Mouse (Mus musculus) lung, postnatal 25 days (tissue): ENCODE measurements at regions not wholly inside any gene's neighbourhood (a gene's known extent, or its start where the extent isn't known, plus 50 kb on each side); places are given as distances from the start of the nearest gene placed in this dataset.
A peak's percentile ranks its signal among the peaks of the same experiment; 100 is the strongest.
"Not testable (repeated sequence)": the region's sequence is repeated elsewhere in the genome, so short reads cannot be mapped to it uniquely, and the experiment has no call there.

Experiments used
- DNase-seq: peaks from one replicate; pipeline ENCODE4 v3.0.0; 2022; ENCODE audit warnings: low spot score

DNA sequence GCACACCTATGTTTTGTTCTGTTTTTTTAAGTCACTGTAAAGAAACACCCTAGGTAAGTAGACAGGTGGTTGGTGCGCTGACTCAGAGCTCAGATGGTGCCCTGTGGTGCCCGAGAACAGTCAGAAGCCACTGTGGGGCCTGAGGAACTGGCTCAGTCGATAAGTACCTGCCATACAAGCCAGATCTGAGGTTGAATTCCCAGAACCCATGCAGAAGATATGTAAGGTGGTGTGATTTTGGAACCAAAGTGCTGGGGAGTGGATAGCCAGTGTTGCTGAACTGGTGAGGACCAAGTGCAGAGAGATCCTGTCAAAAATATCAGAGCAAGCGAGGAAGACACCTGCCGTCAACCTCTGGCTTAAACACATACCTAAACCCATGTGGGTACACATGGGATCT is 65.4 kb downstream of the Chst1 start:
- DNase-seq = no peak

DNA sequence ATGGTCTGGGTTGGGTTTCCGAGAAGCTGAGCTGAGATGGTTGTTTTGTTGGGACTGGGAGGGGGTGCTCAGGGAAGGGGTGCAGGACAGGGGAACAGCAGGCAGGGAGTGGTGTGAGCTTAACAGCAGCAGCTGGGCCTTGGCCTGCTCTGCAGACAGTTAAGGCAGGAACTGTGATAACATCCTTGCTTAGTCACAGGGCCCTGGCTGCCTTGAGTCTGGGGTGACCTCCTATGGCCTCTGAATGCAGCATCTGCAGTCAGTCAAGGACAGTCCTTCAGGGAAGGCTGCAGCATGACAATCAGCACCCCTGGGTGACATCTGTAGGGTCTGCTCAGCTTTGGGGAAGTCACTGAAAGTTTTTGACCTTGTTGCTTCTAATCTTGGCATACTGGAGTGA is 67.7 kb downstream of the Chst1 start:
- peak; percentile 24 for DNase-seq

DNA sequence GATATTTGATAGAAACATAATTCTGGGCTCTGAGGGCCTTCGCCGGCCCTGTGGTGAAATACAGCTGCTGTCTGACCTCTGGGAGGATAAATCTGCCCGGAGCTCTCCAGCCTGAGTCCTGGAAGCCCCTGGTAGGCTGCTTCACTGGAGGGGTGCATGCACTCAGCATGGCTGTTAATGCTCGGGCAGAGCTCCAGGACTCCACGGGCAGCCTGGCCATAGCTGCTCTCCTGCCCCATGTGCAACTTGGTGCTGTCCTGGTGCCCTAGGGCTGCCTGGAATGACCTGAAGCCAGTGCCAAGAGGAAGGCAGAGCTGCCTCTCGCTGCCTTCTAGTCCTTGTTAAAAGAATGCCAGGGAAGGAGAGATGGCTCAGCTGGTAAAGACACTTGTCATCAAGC is 68.2 kb downstream of the Chst1 start:
- no peak for DNase-seq

DNA sequence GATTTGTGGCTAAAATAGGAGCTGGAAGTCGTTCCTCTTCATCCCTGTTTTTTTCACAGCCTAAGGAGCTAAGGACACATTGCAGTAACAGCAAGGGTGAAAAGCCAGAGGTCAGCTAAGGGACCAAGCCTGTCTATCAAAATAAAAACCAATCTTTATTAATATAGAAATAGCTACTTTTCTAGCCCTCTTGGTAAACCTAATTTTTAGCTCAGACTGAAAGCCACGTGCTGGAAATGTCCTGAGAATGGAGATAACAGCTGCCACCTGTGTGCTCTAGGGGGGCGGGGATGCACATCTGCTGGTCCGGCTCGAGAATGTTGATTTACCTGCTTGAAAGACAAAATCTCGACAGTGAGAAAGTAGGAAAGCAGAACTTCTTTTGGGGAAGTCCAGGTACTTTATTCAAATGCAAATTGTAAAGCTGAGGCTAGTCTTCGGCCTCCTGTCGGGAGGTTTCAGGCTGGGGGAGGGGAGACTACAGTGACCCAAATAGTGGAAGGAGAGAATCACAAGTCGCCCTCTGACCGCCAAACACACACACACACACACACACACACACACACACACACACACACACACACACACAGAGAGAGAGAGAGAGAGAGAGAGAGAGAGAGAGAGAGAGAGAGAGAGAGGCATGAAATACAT is 70.0 kb downstream of the Chst1 start:
- DNase-seq = not testable (repeated sequence)

DNA sequence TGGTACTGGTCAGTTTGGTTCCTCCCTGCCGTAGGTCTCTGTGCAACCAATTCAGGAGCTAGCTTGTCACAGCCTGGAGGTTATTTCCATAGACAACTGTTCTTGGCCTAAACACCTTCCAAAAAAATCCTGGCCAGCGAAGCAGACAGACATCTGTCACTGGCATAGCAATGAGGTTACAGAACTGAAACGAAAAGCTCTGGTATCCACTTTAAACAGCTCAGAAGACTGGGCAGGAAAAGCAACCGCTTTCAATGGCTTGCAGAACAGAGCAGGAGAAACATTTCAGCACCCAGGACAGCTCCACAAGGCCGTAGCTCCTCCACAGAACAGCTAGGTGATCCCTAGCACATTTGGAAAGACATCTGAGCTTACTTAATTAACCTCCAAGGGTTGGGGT is 72.1 kb downstream of the Chst1 start:
- DNase-seq = peak; percentile 23

DNA sequence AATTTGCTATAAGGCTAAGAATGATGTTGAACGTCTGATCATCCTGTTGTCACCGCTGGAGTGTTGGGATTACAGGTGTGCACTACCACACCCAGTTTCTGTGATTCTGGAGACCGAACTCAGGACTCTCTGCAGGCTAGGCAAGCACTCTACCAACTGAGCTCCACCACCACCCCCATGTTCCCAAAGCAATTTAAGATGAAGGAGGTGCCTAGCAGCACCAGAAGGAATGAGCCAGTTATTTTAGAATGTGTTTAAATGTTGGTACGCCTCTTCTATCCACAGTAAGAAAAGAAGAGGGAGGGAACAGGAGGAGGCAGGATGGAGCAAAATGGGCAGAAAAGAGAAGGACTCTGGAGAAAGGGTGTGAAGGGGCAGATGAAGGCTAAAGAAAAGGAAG is 72.6 kb downstream of the Chst1 start:
- DNase-seq = no peak

DNA sequence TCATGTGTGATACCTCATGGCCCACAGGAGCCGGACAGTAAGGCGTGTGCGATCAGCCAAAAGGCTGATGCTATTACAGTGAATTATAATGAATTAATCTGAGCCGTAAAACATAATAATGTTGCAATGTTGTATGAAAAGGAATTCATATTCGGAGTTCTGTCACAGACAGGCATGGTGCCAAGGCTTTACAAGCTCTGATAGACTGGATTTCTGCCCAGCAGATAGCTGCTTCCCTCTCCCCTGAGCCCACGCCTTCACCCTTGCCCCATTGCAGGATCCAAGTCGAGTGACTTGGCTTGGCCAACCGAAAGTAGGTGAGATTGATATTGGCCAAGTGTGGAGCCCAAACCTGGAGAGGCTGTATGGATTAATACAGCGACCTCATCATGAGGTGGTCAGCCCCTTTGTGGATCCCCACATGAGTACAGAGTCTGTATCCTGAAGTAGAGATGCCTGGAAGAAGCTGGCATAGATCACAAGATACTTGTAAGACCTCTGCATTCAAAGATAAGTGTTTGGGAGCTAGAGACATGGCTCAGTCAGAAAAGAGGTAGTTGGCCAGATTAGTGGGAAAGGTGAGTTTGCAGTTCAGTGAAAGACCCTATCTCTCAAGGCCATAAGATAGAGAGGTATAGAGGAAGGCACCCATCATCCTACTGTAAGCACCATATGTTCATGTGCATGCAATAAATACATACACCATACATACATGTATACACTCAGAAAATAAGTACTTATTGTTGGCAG is 73.7 kb downstream of the Chst1 start:
- no peak for DNase-seq

DNA sequence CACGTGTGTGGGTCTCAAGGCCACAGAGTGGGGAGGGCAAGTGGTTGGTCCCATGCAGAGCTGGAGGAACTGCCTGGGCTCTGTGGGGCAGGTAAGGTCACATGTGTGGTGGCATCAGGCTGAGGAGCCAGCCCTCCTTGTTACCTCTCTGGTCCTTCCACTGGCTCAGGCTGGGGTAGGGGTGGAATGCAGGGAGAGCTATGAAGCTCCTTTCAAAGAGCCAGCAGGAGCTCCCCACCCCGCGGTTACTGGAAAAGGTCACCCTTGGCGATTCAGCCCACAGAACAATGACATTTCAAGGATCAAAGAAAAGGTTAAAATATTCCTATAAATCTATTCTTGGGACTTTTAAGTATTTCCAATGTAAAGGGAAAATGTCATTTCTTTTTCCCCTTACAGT is 74.4 kb downstream of the Chst1 start:
- DNase-seq = no peak

DNA sequence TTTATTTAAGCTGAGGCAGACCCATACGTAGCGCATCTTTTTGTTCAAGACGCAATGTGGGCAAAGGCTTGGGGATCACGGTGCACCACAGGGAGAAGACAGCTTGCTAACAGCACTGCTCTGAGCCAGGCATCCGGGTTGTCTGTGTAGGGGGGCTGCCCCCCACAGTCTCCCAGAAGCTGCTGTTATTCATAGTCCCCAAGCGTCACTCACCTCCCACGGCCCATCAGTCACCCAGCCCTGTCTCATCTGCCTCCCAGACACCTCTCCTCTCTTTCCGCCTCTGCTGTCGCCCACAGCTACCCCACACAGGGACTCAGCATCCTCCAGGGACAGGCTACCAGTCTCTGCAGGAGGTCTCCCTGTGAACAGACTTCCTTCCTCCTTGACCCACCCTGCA is 75.7 kb downstream of the Chst1 start:
- DNase-seq = no peak

DNA sequence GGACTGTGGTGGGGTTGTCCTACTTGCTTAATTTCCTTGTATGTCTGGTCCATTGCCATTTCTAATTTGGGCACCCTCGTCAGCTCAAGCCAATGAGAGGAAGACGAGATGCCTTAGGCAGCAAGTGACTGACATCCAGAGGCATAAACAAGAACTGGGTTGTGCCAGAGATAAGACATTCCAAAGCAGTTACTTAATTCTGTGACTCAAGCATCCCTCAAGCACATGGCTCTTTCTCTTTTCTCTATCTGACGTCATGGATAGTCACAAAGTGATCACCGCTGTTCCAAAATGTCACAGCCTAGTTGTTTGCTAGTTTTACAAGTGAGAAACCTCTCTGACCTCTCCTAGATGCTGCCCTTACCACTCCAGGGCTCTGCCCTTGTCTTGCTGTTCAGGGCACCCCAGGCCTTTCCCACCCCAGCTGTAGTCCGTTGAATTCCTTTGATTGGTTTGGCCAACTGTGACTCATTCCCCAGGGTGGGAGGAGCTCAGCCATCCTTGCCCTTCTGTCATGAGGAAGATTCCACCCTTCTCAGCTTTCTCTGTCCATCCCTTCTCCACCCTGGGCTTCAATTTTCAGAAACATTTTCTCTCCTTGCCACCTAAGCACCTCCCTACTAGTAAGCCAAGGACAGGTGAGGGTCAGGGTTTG is 78.9 kb downstream of the Chst1 start:
- DNase-seq = peak; percentile 29

DNA sequence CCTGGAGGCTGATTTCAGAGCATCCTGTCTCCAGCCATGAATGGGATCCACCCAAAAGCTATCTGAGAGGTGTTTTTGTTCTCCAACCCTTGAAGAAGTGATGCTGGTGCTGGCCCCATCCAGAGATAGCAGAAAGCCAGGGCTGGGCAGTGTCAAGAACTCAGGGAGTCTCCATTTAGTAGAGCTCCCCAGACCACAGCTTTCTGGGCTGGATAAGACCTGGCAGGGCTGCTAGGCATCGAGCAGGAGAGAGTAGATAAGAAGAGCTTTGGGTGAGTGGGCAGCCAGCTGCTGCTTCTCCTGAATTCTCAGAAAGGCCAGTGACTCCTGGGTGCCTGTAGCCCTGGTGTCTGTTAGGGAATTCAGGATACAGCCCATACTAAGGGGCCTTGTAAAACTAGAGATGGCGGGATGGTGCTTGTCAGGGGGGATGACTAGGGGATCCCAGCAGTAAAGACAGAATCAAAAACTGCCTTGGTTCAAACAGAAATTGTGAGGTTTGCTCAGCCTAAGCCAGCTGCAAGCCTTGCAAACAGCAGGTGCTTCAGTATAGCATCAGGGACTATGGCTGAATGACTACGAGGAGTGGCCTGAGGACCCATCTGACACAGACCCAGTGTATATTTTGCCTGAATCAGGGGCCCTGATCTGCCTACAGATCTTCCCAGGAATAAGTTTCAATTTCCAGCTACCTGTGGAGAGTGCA is 79.6 kb downstream of the Chst1 start:
- no peak for DNase-seq

DNA sequence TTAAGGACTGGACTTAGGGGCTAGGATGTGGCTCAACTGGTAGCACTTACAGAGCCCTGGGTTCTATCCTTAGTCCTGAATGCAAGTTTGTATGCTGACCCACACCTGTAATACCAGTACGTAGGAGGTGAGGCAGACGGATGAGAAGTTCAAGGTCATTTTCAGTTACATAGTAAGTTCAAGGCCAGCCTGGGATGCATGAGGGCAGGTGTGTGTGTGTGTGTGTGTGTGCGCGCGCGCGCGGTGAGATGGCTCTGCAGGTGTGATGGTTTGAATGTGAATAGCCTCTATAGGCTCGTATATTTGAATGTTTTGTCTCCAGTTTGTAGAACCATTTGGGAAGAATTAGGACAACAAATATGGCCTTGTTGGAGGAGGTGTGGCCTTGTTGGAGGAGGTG is 82.7 kb downstream of the Chst1 start:
- no peak for DNase-seq

DNA sequence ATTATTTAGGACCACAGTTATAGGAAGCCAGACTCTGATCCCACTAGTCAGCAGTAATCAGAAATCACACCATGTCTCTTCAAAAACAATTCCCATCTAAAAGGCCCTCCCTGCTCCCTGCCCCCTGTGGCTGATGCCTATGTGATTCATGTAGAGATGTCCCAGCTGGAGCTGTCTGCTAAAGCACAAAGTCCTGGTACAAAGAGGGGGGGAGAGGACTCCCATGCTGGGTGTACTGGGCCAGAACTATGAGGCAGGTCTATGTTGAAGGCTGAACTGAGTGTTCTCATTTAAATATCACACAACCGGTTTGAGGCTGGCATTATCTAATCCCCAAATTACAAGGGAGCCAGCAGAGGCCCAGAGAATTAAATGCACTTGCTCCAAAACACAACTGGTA is 88.2 kb downstream of the Chst1 start:
- no peak for DNase-seq

DNA sequence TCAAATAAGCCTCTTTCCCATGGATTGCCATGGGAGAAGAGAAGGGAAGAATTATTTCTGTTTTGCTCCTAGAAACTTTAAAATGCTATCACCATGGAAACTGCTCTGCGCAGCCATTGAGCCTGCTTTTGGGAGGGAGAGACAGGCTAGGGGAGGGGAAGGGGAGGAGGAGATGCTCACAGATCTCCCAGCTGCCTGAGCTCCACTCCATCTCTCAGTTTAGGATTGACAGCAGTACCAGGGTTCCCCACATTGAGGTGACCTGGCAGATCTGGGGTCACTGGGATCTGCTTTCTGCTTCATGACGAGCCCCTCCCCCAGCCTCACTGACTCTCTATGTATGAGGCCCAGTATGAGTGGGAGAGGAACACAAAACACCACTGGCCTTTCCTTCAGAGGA is 89.7 kb downstream of the Chst1 start:
- DNase-seq = no peak

DNA sequence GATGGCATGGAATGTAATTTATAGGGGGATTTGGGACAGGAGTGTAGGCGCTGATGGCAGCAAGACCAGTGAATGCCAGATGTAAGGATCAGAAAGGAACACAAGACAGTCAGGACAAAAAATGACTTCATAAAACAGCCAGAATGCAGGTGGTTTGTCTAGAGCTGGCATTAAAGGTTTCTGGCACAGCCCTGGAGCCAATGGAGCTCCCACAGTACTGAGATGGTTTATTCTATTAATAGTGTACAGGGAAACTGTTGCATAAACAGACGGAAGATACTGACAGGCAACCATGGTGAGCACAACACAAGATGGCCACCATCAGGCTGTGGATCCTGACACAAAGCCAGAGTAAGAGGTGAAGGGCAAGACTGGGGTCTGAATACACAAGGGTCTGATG is 90.8 kb downstream of the Chst1 start:
- DNase-seq = no peak

DNA sequence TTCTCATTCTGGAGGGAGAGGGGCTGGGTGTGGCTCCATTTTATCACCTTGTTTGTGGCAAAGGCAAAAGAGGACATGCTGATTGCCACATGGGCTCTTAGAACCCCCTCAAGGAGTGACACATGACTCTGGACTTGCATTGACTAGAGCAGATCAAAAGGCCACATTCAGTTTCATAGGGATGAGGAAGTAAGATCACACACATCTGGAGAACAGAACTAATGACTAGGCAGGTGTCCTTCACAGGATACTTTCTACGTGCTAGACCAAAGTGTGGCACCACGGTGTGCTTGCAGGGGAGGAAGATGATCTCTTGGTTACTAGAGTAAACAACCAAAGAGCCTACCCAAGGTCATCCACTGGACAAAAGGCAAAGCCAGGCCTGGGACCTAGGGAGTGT is 91.9 kb downstream of the Chst1 start:
- DNase-seq = no peak

DNA sequence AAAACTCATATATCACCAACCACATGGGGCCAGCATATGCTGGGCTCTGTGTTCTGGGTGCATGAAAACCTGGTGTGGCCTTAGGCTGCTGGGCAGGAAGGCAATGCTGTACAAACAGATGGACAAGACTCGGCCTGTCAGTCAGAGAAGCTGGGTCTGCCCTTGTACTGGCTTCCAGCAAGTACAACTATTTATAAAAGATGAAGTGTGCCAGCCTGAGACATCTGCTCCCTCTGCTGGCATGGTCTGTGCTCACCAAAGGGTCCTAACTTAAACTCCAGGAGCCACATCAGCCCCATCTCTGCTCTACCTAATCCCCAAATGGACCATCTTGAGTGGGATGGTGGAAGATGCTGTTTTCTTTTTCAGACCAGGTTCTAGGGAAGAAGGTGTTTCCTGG is 93.1 kb downstream of the Chst1 start:
- DNase-seq = no peak

DNA sequence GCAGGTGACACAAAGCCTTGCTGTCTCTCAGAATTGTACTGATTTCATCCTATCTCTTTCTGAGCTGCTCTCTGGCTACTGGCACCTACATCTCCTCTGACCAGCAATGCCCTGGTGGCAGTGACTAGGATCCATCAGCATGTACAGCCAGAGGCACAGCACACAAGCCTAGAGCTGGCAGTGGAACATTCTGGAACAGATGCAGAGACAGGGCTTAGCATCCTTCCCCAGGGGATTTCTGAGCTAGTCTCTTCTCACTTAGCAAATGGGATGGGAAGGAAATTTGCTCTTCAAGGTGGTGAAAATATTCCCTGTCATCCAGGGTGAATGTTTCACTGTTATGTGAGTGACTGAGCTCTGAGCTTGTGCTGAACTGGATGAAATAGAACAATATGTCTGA is 93.5 kb downstream of the Chst1 start:
- DNase-seq = no peak

DNA sequence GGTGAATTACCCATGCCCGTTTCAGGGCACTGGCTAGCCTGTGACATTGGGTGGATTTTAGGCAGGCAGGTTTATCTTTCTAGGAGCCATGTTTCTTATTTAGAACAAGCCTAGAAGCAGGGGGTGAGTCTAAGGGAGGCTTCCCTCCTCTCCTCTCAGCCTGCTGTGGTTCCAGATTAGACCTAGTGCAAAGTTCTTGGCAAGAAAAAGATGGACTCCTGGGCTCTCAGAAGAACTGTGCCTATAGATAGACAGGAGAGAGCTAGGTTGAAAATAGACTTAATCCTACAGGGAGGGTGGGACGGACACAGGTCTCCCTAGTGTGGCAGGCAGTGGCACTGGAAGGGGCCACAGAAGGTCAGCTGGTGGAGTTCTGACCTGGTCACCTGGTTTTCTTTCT is 95.3 kb downstream of the Chst1 start:
- no peak for DNase-seq

DNA sequence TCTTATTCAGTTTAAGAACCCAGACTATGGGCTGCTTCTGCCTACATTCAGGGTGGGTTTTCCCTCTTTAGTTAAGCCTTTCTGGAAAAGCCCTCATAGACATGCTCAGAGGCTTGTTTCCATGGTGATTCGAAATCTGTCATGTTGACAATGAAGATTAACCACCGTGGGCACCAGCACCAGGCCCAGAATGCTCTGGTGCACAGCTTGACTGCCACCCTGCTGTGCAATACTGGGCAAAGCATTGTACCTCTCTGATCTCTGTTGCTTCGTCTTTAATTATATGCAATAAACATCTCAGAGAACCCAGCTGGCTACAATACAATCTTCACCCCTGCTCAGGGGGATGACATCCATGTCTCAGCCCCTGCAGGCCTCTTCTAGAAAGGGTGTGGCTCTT is 96.4 kb downstream of the Chst1 start:
- no peak for DNase-seq

DNA sequence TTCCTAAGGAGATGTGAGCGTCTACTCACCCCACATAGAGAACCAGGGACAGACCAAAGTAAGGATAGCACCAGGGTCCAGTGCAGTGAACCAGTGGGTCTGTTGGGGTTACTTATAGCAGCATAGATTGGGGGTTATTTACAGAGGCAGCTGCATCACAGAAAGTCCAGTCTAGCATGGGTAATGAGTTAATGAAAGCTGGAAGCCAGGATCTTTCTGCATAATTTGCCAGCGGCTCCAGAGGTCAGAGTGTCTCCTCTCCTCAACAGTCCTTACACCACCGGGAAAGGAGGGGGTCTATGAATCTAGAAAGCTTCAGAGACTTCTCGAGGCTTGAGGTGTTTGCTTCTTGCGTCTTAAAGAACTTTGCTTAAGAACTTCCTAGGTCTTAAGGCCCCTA is 98.2 kb downstream of the Chst1 start:
- DNase-seq = no peak

DNA sequence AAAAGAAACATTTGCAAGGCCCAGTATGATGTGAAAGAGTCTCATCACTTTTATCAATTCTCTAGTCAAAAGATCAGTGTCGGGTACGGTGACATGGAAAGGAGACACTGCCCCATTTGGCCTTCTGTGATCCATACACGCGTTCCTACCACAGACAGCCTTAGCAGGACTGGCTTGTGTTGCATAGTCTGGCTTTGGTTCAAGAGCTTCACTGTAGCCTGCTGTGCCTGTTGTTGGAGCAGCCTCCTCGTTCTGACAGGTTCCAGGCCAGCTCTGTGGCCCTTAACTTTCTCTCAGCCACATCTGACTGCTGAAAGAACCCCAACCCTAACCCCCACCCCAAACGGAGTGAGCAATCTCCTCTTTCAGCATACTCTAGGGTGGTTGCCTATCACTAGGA is 99.9 kb downstream of the Chst1 start:
- no peak for DNase-seq

DNA sequence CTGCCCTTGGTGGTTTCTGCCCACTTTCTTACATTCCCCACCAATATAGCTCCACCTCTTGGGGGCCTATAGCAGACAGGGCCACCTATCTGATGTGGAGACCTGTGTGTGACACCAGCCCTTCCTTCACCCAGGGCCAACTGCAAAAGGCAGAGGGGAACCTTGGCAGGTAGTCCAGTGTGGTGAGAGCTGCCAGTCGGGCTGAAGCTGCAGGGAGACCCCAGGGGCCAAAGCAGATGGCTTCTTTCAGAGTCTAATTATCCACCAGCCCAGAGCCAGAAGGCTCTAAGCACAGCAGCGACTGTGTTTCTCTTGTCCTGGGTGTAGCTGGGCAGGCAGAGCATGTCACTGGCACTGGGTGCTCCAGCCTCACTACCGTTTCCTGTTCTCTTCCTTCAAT is 104.5 kb downstream of the Chst1 start:
- no peak for DNase-seq
